Mouse (Mus musculus): Measurements from ENCODE around the gene Ttc6. TPM values are rescaled to one million over a fixed set of nuclear protein-coding genes. Genes with fewer than 3 reads are reported as not detected.

The Ttc6 gene
- polyA plus RNA-seq, 1 experiment from 2014 or later, result 0.78 TPM

- DNase-seq (ENCODE audit: low spot score) (peak; percentile 48), ATAC-seq (ENCODE audit: low read depth) (0 out of 2 replicates have a peak, but pooled peaks have one; percentile 26)
- H3K4me1 ChIP-seq (ENCODE audit: control insufficient read depth, insufficient read depth, low read length), result no peaks in the 10 kb centered on the region
- H3K27me3 ChIP-seq (replicated peaks; ENCODE audit: control insufficient read depth, insufficient read depth, low read length), result no peaks in the 10 kb centered on the region
- H3K27ac ChIP-seq (replicated peaks; ENCODE audit: low read depth, low read length), result no peak overlapping the region
- WGBS, result 56% methylated on average over 5 of the region's 5 CpGs
- no peak overlapping the region for H3K4me2 ChIP-seq (ENCODE audit: low read depth, low read length)
- H3K9ac ChIP-seq (ENCODE audit: low read depth, low read length), result no peak overlapping the region
- H3K9me3 ChIP-seq (ENCODE audit: control insufficient read depth, low read length), result no peaks in the 10 kb centered on the region
- no peak overlapping the region for H3K4me3 ChIP-seq (ENCODE audit: low read depth, low read length)
- H3K36me3 ChIP-seq (ENCODE audit: control insufficient read depth, insufficient read depth, low read length), result no peaks in the 10 kb centered on the region
Measured at GRCm38 (mm10) chr12:57607624-57608023, 43.7 kb downstream of the Ttc6 start.

DNA sequence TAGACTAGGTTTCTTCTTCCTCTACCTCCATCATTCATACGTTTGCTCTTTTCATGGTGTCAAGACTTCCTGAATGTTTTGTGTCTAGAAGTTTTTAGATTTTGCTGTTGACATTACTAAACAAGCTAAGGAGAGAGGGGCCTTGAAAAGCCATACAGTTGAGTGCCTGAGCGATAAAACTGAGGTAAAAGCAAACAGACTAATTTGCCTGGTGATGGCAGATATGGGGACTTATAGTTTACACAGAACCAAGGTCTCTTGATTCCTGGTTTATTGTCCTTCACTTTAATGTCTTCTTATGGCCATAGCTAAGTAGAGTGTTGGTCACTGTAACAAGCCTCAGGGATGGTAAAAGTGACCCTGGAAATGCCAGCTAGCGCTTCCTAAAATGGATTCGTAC, 51.2 kb downstream of the Ttc6 start:
- Histone ChIP-seq H3K9me3 (ENCODE audit: control insufficient read depth, low read length) (no peaks in the 10 kb centered on the region), H3K27ac (replicated peaks; ENCODE audit: low read depth, low read length) (no peak overlapping the region)
- DNase-seq (ENCODE audit: low spot score), result no peak

DNA sequence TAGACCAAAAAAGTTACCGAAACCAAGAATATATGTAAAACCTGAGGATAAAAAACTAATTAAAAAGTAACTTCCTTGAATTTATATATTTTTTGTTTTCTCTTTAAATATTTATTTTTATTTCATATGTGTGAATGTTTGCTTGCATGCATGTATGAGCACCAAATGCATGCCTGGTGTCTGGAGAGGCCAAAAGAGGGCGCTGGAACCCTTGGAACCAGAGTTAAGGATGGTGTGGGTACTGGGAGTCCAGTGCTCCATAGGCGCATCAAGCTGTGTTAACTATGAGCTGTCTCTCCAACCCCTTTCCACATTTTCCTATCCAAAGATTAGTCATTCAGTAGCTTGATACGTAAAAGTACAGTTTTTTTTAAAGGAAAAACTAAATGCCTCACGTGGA, 58.1 kb downstream of the Ttc6 start:
- no peak overlapping the region for H3K4me3 ChIP-seq (ENCODE audit: low read depth, low read length)
- ATAC-seq (ENCODE audit: low read depth) (no peak), DNase-seq (ENCODE audit: low spot score) (no peak)
- no peak overlapping the region for H3K4me2 ChIP-seq (ENCODE audit: low read depth, low read length)
- H3K27me3 ChIP-seq (replicated peaks; ENCODE audit: control insufficient read depth, insufficient read depth, low read length), result no peaks in the 10 kb centered on the region
- WGBS, result 69% methylated on average over 5 of the region's 5 CpGs
- no peak overlapping the region for H3K9ac ChIP-seq (ENCODE audit: low read depth, low read length)
- H3K27ac ChIP-seq (replicated peaks; ENCODE audit: low read depth, low read length), result no peak overlapping the region
- H3K36me3 ChIP-seq (ENCODE audit: control insufficient read depth, insufficient read depth, low read length), result no peaks in the 10 kb centered on the region
- H3K4me1 ChIP-seq (ENCODE audit: control insufficient read depth, insufficient read depth, low read length), result no peaks in the 10 kb centered on the region
- no peaks in the 10 kb centered on the region for H3K9me3 ChIP-seq (ENCODE audit: control insufficient read depth, low read length)

More for the DNA sequence above, 51.2 kb downstream of the Ttc6 start:
- WGBS, result 82% methylated on average over 4 of the region's 4 CpGs
- H3K36me3 ChIP-seq (ENCODE audit: control insufficient read depth, insufficient read depth, low read length), result no peaks in the 10 kb centered on the region
- no peak overlapping the region for H3K9ac ChIP-seq (ENCODE audit: low read depth, low read length)
- H3K4me2 ChIP-seq (ENCODE audit: low read depth, low read length), result no peak overlapping the region
- no peak for ATAC-seq (ENCODE audit: low read depth)
- H3K4me3 ChIP-seq (ENCODE audit: low read depth, low read length), result no peak overlapping the region
- no peaks in the 10 kb centered on the region for H3K4me1 ChIP-seq (ENCODE audit: control insufficient read depth, insufficient read depth, low read length)
- no peaks in the 10 kb centered on the region for H3K27me3 ChIP-seq (replicated peaks; ENCODE audit: control insufficient read depth, insufficient read depth, low read length)

DNA sequence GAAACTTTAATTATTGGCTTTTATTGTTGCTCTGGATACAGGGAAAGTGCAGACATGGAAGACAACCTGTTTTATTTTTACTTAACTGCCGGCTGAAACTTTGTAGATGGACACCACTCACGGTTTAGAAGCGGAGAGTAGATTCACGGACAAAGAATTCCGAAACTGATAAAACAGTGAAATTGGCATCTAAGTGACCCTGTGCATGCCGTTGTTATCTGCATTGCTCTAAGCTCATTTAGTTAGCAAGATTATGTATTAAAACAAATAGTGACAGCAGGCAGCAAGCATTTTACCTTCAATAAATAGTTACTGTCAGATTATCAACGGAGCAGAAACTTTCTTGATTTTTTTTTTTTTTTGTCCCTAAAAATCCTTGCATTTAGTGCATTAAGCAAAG, 59.4 kb downstream of the Ttc6 start:
- Histone ChIP-seq H3K4me3 (ENCODE audit: low read depth, low read length) (no peak overlapping the region), H3K9me3 (ENCODE audit: control insufficient read depth, low read length) (no peaks in the 10 kb centered on the region), H3K27me3 (replicated peaks; ENCODE audit: control insufficient read depth, insufficient read depth, low read length) (no peaks in the 10 kb centered on the region), H3K9ac (ENCODE audit: low read depth, low read length) (no peak overlapping the region), H3K4me2 (ENCODE audit: low read depth, low read length) (no peak overlapping the region), H3K36me3 (ENCODE audit: control insufficient read depth, insufficient read depth, low read length) (no peaks in the 10 kb centered on the region), H3K4me1 (ENCODE audit: control insufficient read depth, insufficient read depth, low read length) (no peaks in the 10 kb centered on the region), H3K27ac (replicated peaks; ENCODE audit: low read depth, low read length) (no peak overlapping the region)
- WGBS, result 69% methylated on average over 7 of the region's 7 CpGs
- no peak for DNase-seq (ENCODE audit: low spot score)
- ATAC-seq (ENCODE audit: low read depth), result no peak

DNA sequence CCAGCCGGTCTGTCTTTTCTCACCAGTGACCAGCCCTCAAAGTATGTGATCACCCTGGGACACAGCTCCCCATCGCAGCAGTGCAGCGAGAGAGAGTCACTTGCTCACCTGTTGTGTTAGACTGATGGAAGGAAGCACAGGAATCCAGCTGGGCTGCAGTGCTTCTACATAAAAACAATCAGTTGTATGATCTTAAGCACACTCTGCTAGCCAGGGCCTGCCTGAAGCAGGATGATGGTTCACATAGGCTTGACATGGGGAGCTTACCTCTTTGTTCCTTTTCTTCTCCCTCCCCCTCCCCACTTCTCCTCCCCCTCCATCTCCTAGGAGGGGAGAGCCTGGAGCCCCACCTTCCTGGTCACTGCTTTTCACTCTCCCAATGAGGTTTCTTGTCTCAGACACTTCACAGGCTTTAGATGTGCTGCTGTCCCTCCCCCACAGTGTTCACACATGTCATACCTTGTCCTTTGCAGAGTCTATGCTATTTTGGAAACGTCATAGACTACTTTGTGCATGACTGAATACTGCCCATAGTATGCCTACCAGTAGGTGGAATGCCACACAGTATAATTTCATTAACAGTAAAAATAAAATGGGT, 60.2 kb downstream of the Ttc6 start:
- H3K4me2 ChIP-seq (ENCODE audit: low read depth, low read length), result no peak overlapping the region
- DNase-seq (ENCODE audit: low spot score), result peak; percentile 29
- 0 out of 2 replicates have a peak, but pooled peaks have one; percentile 71 for ATAC-seq (ENCODE audit: low read depth)
- H3K4me1 ChIP-seq (ENCODE audit: control insufficient read depth, insufficient read depth, low read length), result no peaks in the 10 kb centered on the region
- WGBS, result 19% methylated on average over 4 of the region's 4 CpGs
- H3K4me3 ChIP-seq (ENCODE audit: low read depth, low read length), result no peak overlapping the region
- no peaks in the 10 kb centered on the region for H3K27me3 ChIP-seq (replicated peaks; ENCODE audit: control insufficient read depth, insufficient read depth, low read length)
- H3K9me3 ChIP-seq (ENCODE audit: control insufficient read depth, low read length), result no peaks in the 10 kb centered on the region
- H3K27ac ChIP-seq (replicated peaks; ENCODE audit: low read depth, low read length), result no peak overlapping the region
- no peak overlapping the region for H3K9ac ChIP-seq (ENCODE audit: low read depth, low read length)
- H3K36me3 ChIP-seq (ENCODE audit: control insufficient read depth, insufficient read depth, low read length), result no peaks in the 10 kb centered on the region

DNA sequence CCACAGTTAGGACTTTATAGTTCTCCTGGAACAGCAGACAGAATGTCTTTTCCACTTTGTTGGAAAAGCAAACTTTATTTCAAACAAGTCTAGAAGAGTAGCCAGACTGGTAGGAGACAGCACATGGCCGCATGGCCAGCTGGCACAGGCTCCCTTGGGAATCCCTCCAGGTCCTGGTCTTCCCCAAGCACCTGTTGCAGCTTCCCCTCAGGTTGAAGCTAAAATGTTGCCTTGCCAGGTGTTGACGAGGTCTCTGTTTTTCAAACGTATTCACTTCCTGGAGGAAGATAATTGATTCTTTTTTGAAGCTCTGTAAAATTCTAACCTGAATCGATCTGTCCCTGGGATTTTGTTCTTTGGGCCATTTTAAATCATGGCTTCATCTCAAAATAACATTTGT, 86.1 kb downstream of the Ttc6 start:
- no peak overlapping the region for H3K4me2 ChIP-seq (ENCODE audit: low read depth, low read length)
- no peak overlapping the region for H3K27ac ChIP-seq (replicated peaks; ENCODE audit: low read depth, low read length)
- 75% methylated on average over 4 of the region's 4 CpGs for WGBS
- H3K36me3 ChIP-seq (ENCODE audit: control insufficient read depth, insufficient read depth, low read length), result no peaks in the 10 kb centered on the region
- H3K4me1 ChIP-seq (ENCODE audit: control insufficient read depth, insufficient read depth, low read length), result no peaks in the 10 kb centered on the region
- peaks cover 6% of the 10 kb centered on the region; the same call in 1 of the 2 replicates for H3K9me3 ChIP-seq (ENCODE audit: control insufficient read depth, low read length)
- H3K9ac ChIP-seq (ENCODE audit: low read depth, low read length), result no peak overlapping the region
- ATAC-seq (ENCODE audit: low read depth) (no peak), DNase-seq (ENCODE audit: low spot score) (no peak)
- no peak overlapping the region for H3K4me3 ChIP-seq (ENCODE audit: low read depth, low read length)
- no peaks in the 10 kb centered on the region for H3K27me3 ChIP-seq (replicated peaks; ENCODE audit: control insufficient read depth, insufficient read depth, low read length)

DNA sequence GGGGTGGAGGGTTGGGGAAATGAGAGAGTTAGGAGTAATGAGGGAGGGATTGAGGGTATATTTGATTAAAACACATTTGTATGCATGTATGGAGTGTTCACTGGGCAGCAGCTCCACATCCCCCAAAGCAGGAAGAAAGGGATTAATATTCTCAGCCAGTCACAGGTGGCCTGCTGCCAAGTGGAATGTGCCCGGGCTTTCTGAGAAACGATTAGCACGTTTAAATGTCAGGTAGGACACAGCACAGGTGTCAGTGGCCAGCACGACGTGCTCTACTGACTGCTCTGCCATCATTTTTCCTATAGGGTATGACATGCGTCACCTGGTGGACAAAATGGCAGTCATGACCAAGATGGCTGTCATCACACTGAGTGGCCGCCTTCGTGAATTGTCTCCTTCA, 86.8 kb downstream of the Ttc6 start:
- WGBS, result 78% methylated on average over 8 of the region's 8 CpGs
- Histone ChIP-seq H3K4me3 (ENCODE audit: low read depth, low read length) (no peak overlapping the region), H3K4me1 (ENCODE audit: control insufficient read depth, insufficient read depth, low read length) (no peaks in the 10 kb centered on the region), H3K27me3 (replicated peaks; ENCODE audit: control insufficient read depth, insufficient read depth, low read length) (no peaks in the 10 kb centered on the region), H3K27ac (replicated peaks; ENCODE audit: low read depth, low read length) (no peak overlapping the region), H3K4me2 (ENCODE audit: low read depth, low read length) (no peak overlapping the region), H3K9ac (ENCODE audit: low read depth, low read length) (no peak overlapping the region), H3K9me3 (ENCODE audit: control insufficient read depth, low read length) (peaks cover 6% of the 10 kb centered on the region; the same call in 1 of the 2 replicates), H3K36me3 (ENCODE audit: control insufficient read depth, insufficient read depth, low read length) (no peaks in the 10 kb centered on the region)
- no peak for DNase-seq (ENCODE audit: low spot score)
- ATAC-seq (ENCODE audit: low read depth), result no peak

DNA sequence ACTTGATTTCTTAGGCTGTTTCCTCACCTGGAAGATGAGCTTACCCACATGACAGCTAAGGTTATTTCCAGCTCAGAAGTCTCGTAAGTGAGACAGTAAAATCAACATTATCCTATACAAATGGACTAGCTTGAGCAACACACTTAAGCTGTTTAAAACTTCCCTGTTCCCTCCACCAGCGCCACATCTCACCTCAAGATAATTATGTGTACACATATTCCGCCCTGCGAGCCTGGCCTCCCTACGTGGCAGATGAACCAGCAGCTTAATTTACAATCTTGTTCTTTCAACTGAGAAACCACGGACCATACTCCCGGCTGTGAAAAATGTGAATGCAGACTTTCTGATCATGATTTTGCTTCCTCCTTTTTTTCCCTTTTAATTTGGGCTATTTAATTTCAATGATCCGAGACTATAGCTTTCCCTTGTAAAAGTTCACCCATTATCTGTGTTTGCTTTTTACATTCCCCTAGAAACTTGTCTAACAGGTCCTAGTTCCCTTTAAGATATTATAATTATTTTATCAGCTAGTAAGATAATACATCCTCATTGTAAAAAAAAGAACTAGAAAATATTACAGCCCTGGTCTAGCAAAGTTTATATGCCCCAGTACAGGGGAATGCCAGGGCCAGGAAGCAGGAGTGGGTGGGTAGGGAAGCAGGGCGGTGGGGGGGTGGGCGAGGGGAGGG, 99.2 kb downstream of the Ttc6 start:
- Histone ChIP-seq H3K4me2 (ENCODE audit: low read depth, low read length) (no peak overlapping the region), H3K9me3 (ENCODE audit: control insufficient read depth, low read length) (no peaks in the 10 kb centered on the region), H3K27ac (replicated peaks; ENCODE audit: low read depth, low read length) (no peak overlapping the region), H3K36me3 (ENCODE audit: control insufficient read depth, insufficient read depth, low read length) (no peaks in the 10 kb centered on the region), H3K4me3 (ENCODE audit: low read depth, low read length) (no peak overlapping the region), H3K4me1 (ENCODE audit: control insufficient read depth, insufficient read depth, low read length) (no peaks in the 10 kb centered on the region), H3K27me3 (replicated peaks; ENCODE audit: control insufficient read depth, insufficient read depth, low read length) (no peaks in the 10 kb centered on the region), H3K9ac (ENCODE audit: low read depth, low read length) (no peak overlapping the region)
- WGBS, result 67% methylated on average over 10 of the region's 10 CpGs
- ATAC-seq (ENCODE audit: low read depth), result peak; percentile 82; the same call in 1 of the 2 replicates
- DNase-seq (ENCODE audit: low spot score), result peak; percentile 48

GRCm38 (mm10) chr12:57672414-57672813, 108.5 kb downstream of the Ttc6 start:
- 82% methylated on average over 2 of the region's 2 CpGs for WGBS
- Histone ChIP-seq H3K27ac (replicated peaks; ENCODE audit: low read depth, low read length) (no peak overlapping the region), H3K4me3 (ENCODE audit: low read depth, low read length) (no peak overlapping the region), H3K4me1 (ENCODE audit: control insufficient read depth, insufficient read depth, low read length) (no peaks in the 10 kb centered on the region), H3K36me3 (ENCODE audit: control insufficient read depth, insufficient read depth, low read length) (no peaks in the 10 kb centered on the region), H3K4me2 (ENCODE audit: low read depth, low read length) (no peak overlapping the region), H3K9ac (ENCODE audit: low read depth, low read length) (no peak overlapping the region), H3K9me3 (ENCODE audit: control insufficient read depth, low read length) (no peaks in the 10 kb centered on the region), H3K27me3 (replicated peaks; ENCODE audit: control insufficient read depth, insufficient read depth, low read length) (no peaks in the 10 kb centered on the region)
- ATAC-seq (ENCODE audit: low read depth) (no peak), DNase-seq (ENCODE audit: low spot score) (no peak)
